Mouse (Mus musculus): ENCODE data around the gene Lonp1. TPM values are rescaled to one million over a fixed set of nuclear protein-coding genes. Genes with fewer than 3 reads are reported as not detected.

Lonp1 gene
- polyA plus RNA-seq, 1 experiment from 2014 or later: 33.3 TPM

GRCm38 (mm10) chr17:56585171-56585821 is 41.4 kb downstream of the Lonp1 start:
- Histone ChIP-seq H3K9me3 (replicated peaks; ENCODE audit: control insufficient read depth, low read length) (no peaks in the 10 kb centered on the region), H3K27ac (ENCODE audit: low read depth, low read length) (peak overlapping the region; percentile 92), H3K4me1 (ENCODE audit: control insufficient read depth, insufficient read depth, low read length) (peaks cover 29% of the 10 kb centered on the region), H3K4me3 (ENCODE audit: low read depth, low read length) (peak overlapping the region; percentile 89), H3K4me2 (ENCODE audit: low read length) (peak overlapping the region; percentile 85), H3K9ac (ENCODE audit: low read length) (peak overlapping the region; percentile 90), H3K27me3 (replicated peaks; ENCODE audit: control insufficient read depth, insufficient read depth, low read length) (no peaks in the 10 kb centered on the region), H3K36me3 (ENCODE audit: control insufficient read depth, insufficient read depth, low read length) (peaks cover 64% of the 10 kb centered on the region)
- peak; percentile 41 for DNase-seq (ENCODE audit: low spot score)
- ATAC-seq: peak; percentile 16
- WGBS: under 1% methylated on average over 61 of the region's 61 CpGs

- H3K9me3 ChIP-seq (replicated peaks; ENCODE audit: control insufficient read depth, low read length): no peaks in the 10 kb centered on the region
- ATAC-seq (peak; percentile 95), DNase-seq (ENCODE audit: low spot score) (peak; percentile 100)
- H3K27ac ChIP-seq (ENCODE audit: low read depth, low read length): peak within 1 kb of the TSS; percentile 93
- H3K4me1 ChIP-seq (ENCODE audit: control insufficient read depth, insufficient read depth, low read length): peaks cover 29% of the 10 kb centered on the region
- H3K27me3 ChIP-seq (replicated peaks; ENCODE audit: control insufficient read depth, insufficient read depth, low read length): no peaks in the 10 kb centered on the region
- H3K9ac ChIP-seq (ENCODE audit: low read length): peak within 1 kb of the TSS; percentile 90
- WGBS: under 1% methylated on average over 86 of the region's 101 CpGs
- H3K4me3 ChIP-seq (ENCODE audit: low read depth, low read length): peak within 1 kb of the TSS; percentile 89
- peaks cover 64% of the 10 kb centered on the region for H3K36me3 ChIP-seq (ENCODE audit: control insufficient read depth, insufficient read depth, low read length)
- peak within 1 kb of the TSS; percentile 86 for H3K4me2 ChIP-seq (ENCODE audit: low read length)
Measured at GRCm38 (mm10) chr17:56584257-56585130, 42.2 kb downstream of the Lonp1 start, which contains the start of the genes Safb2 and Safb. Gene Safb2 (minus strand): TSS chr17:56584585. Gene Safb (plus strand): TSS chr17:56584825.

GRCm38 (mm10) chr17:56583611-56584256 is 43.0 kb downstream of the Lonp1 start:
- peaks cover 29% of the 10 kb centered on the region for H3K4me1 ChIP-seq (ENCODE audit: control insufficient read depth, insufficient read depth, low read length)
- DNase-seq (ENCODE audit: low spot score): no peak
- H3K9ac ChIP-seq (ENCODE audit: low read length): peak overlapping the region; percentile 89
- no peaks in the 10 kb centered on the region for H3K27me3 ChIP-seq (replicated peaks; ENCODE audit: control insufficient read depth, insufficient read depth, low read length)
- no peak for ATAC-seq
- peak overlapping the region; percentile 89 for H3K4me3 ChIP-seq (ENCODE audit: low read depth, low read length)
- peaks cover 63% of the 10 kb centered on the region for H3K36me3 ChIP-seq (ENCODE audit: control insufficient read depth, insufficient read depth, low read length)
- peak overlapping the region; percentile 93 for H3K27ac ChIP-seq (ENCODE audit: low read depth, low read length)
- no peaks in the 10 kb centered on the region for H3K9me3 ChIP-seq (replicated peaks; ENCODE audit: control insufficient read depth, low read length)
- 4% methylated on average over 32 of the region's 33 CpGs for WGBS
- H3K4me2 ChIP-seq (ENCODE audit: low read length): peak overlapping the region; percentile 86

- Histone ChIP-seq H3K4me1 (ENCODE audit: control insufficient read depth, insufficient read depth, low read length) (peaks cover 29% of the 10 kb centered on the region), H3K9ac (ENCODE audit: low read length) (peak overlapping the region; percentile 89), H3K27me3 (replicated peaks; ENCODE audit: control insufficient read depth, insufficient read depth, low read length) (no peaks in the 10 kb centered on the region), H3K27ac (ENCODE audit: low read depth, low read length) (no peak overlapping the region), H3K4me3 (ENCODE audit: low read depth, low read length) (peak overlapping the region; percentile 89), H3K36me3 (ENCODE audit: control insufficient read depth, insufficient read depth, low read length) (peaks cover 63% of the 10 kb centered on the region), H3K9me3 (replicated peaks; ENCODE audit: control insufficient read depth, low read length) (no peaks in the 10 kb centered on the region), H3K4me2 (ENCODE audit: low read length) (peak overlapping the region; percentile 86)
- DNase-seq (ENCODE audit: low spot score): no peak
- 65% methylated on average over 1 of the region's 1 CpGs for WGBS
- no peak for ATAC-seq
Measured at GRCm38 (mm10) chr17:56583071-56583470, 43.6 kb downstream of the Lonp1 start.

GRCm38 (mm10) chr17:56572939-56573338 is 53.7 kb downstream of the Lonp1 start:
- H3K27me3 ChIP-seq (replicated peaks; ENCODE audit: control insufficient read depth, insufficient read depth, low read length): no peaks in the 10 kb centered on the region
- no peak overlapping the region for H3K9ac ChIP-seq (ENCODE audit: low read length)
- ATAC-seq: no peak
- no peaks in the 10 kb centered on the region for H3K4me1 ChIP-seq (ENCODE audit: control insufficient read depth, insufficient read depth, low read length)
- no peak for DNase-seq (ENCODE audit: low spot score)
- H3K4me2 ChIP-seq (ENCODE audit: low read length): no peak overlapping the region
- WGBS: 88% methylated on average over 3 of the region's 3 CpGs
- H3K27ac ChIP-seq (ENCODE audit: low read depth, low read length): no peak overlapping the region
- H3K9me3 ChIP-seq (replicated peaks; ENCODE audit: control insufficient read depth, low read length): no peaks in the 10 kb centered on the region
- H3K4me3 ChIP-seq (ENCODE audit: low read depth, low read length): no peak overlapping the region
- peaks cover 93% of the 10 kb centered on the region for H3K36me3 ChIP-seq (ENCODE audit: control insufficient read depth, insufficient read depth, low read length)

- H3K27me3 ChIP-seq (replicated peaks; ENCODE audit: control insufficient read depth, insufficient read depth, low read length): no peaks in the 10 kb centered on the region
- no peaks in the 10 kb centered on the region for H3K4me1 ChIP-seq (ENCODE audit: control insufficient read depth, insufficient read depth, low read length)
- no peak overlapping the region for H3K27ac ChIP-seq (ENCODE audit: low read depth, low read length)
- no peak overlapping the region for H3K4me2 ChIP-seq (ENCODE audit: low read length)
- peak; percentile 28 for DNase-seq (ENCODE audit: low spot score)
- 25% methylated on average over 1 of the region's 1 CpGs for WGBS
- no peak for ATAC-seq
- H3K36me3 ChIP-seq (ENCODE audit: control insufficient read depth, insufficient read depth, low read length): peaks cover 93% of the 10 kb centered on the region
- no peak overlapping the region for H3K9ac ChIP-seq (ENCODE audit: low read length)
- no peaks in the 10 kb centered on the region for H3K9me3 ChIP-seq (replicated peaks; ENCODE audit: control insufficient read depth, low read length)
- H3K4me3 ChIP-seq (ENCODE audit: low read depth, low read length): no peak overlapping the region
Measured at GRCm38 (mm10) chr17:56572154-56572553, 54.5 kb downstream of the Lonp1 start.

GRCm38 (mm10) chr17:56570287-56570686 is 56.4 kb downstream of the Lonp1 start:
- DNase-seq (ENCODE audit: low spot score): no peak
- H3K4me3 ChIP-seq (ENCODE audit: low read depth, low read length): no peak overlapping the region
- no peaks in the 10 kb centered on the region for H3K4me1 ChIP-seq (ENCODE audit: control insufficient read depth, insufficient read depth, low read length)

GRCm38 (mm10) chr17:56567370-56567769 is 59.3 kb downstream of the Lonp1 start:
- DNase-seq (ENCODE audit: low spot score) (no peak), ATAC-seq (no peak)
- WGBS: 98% methylated on average over 4 of the region's 4 CpGs
- H3K36me3 ChIP-seq (ENCODE audit: control insufficient read depth, insufficient read depth, low read length): peaks cover 100% of the 10 kb centered on the region
- no peak overlapping the region for H3K9ac ChIP-seq (ENCODE audit: low read length)
- no peaks in the 10 kb centered on the region for H3K27me3 ChIP-seq (replicated peaks; ENCODE audit: control insufficient read depth, insufficient read depth, low read length)
- no peak overlapping the region for H3K4me3 ChIP-seq (ENCODE audit: low read depth, low read length)
- H3K9me3 ChIP-seq (replicated peaks; ENCODE audit: control insufficient read depth, low read length): no peaks in the 10 kb centered on the region
- no peak overlapping the region for H3K4me2 ChIP-seq (ENCODE audit: low read length)
- no peak overlapping the region for H3K27ac ChIP-seq (ENCODE audit: low read depth, low read length)
- no peaks in the 10 kb centered on the region for H3K4me1 ChIP-seq (ENCODE audit: control insufficient read depth, insufficient read depth, low read length)

More at GRCm38 (mm10) chr17:56570287-56570686, 56.4 kb downstream of the Lonp1 start:
- H3K27ac ChIP-seq (ENCODE audit: low read depth, low read length): no peak overlapping the region
- no peaks in the 10 kb centered on the region for H3K27me3 ChIP-seq (replicated peaks; ENCODE audit: control insufficient read depth, insufficient read depth, low read length)
- no peak overlapping the region for H3K9ac ChIP-seq (ENCODE audit: low read length)
- ATAC-seq: no peak
- no peaks in the 10 kb centered on the region for H3K9me3 ChIP-seq (replicated peaks; ENCODE audit: control insufficient read depth, low read length)
- H3K36me3 ChIP-seq (ENCODE audit: control insufficient read depth, insufficient read depth, low read length): peaks cover 99% of the 10 kb centered on the region
- H3K4me2 ChIP-seq (ENCODE audit: low read length): no peak overlapping the region
- 93% methylated on average over 4 of the region's 4 CpGs for WGBS
